Mouse (Mus musculus): ENCODE measurements at regions not wholly inside any gene's neighbourhood (a gene's known extent, or its start where the extent isn't known, plus 50 kb on each side); places are given as distances from the start of the nearest gene placed in this dataset.

- H3K4me2 ChIP-seq = no peak overlapping the region
- 94% methylated on average over 4 of the region's 4 CpGs for WGBS
These were observed 484.9 kb downstream of the Car8 start for GRCm38 (mm10) chr4:7753931-7754330.

GRCm38 (mm10) chr4:7751208-7751607 lies 487.6 kb downstream of the Car8 start:
- Histone ChIP-seq H3K9me3 (replicated peaks) (no peaks in the 10 kb centered on the region), H3K4me2 (no peak overlapping the region), H3K4me1 (no peaks in the 10 kb centered on the region), H3K4me3 (replicated peaks) (no peak overlapping the region), H3K36me3 (no peaks in the 10 kb centered on the region), H3K27me3 (replicated peaks) (no peaks in the 10 kb centered on the region), H3K27ac (replicated peaks) (no peak overlapping the region), H3K9ac (replicated peaks) (no peak overlapping the region)
- no peak for ATAC-seq (ENCODE audit: low FRiP score)
- WGBS = 86% methylated on average over 1 of the region's 1 CpGs

More at GRCm38 (mm10) chr4:7753931-7754330, 484.9 kb downstream of the Car8 start:
- no peaks in the 10 kb centered on the region for H3K27me3 ChIP-seq (replicated peaks)
- H3K36me3 ChIP-seq = no peaks in the 10 kb centered on the region
- H3K27ac ChIP-seq (replicated peaks) = no peak overlapping the region
- H3K9ac ChIP-seq (replicated peaks) = no peak overlapping the region
- no peaks in the 10 kb centered on the region for H3K4me1 ChIP-seq
- no peaks in the 10 kb centered on the region for H3K9me3 ChIP-seq (replicated peaks)
- no peak overlapping the region for H3K4me3 ChIP-seq (replicated peaks)
- no peak for ATAC-seq (ENCODE audit: low FRiP score)

DNA sequence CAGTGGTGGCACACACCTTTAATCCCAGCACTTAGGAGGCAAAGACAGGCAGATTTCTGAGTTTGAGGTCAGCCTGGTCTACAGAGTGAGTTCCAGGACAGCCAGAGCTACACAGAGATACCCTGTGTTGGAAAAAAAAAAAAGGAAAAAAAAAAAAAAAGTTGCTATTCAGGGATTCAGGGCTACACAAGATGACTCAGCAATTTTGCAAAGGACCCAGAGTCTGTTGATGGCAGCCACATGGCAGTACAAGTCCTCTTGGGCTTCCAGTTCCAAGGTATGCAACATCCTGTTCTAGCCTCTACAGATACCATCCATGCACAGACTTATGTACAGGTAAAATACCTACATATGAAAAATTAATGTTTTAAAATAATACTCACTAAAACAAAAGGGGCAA lies 515.9 kb downstream of the Car8 start:
- H3K4me1 ChIP-seq = no peaks in the 10 kb centered on the region
- no peak overlapping the region for H3K9ac ChIP-seq (replicated peaks)
- H3K4me2 ChIP-seq = no peak overlapping the region
- ATAC-seq (ENCODE audit: low FRiP score) = no peak
- no peak overlapping the region for H3K27ac ChIP-seq (replicated peaks)
- H3K27me3 ChIP-seq (replicated peaks) = no peaks in the 10 kb centered on the region
- no peaks in the 10 kb centered on the region for H3K36me3 ChIP-seq
- no peaks in the 10 kb centered on the region for H3K9me3 ChIP-seq (replicated peaks)
- no peak overlapping the region for H3K4me3 ChIP-seq (replicated peaks)

DNA sequence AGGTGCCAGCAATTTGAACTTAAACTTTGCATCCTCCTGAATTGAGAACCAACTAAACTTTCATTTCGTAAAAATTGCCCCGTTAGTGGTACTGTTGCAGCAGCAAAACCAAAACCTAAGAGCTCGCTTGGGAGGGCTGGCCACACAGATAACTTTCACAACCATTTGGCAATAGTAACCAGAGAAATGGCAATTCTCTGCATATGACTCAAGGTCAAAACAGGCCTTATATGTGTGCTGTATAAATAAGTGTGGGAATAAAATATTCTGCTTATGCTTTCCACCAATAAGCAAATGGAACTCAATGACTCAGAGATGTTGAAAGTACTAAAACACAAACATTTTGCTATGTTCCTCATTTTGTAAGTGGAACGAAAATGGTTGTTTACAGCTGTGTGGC lies 550.3 kb downstream of the Car8 start:
- Histone ChIP-seq H3K4me1 (no peaks in the 10 kb centered on the region), H3K27ac (replicated peaks) (no peak overlapping the region), H3K4me2 (no peak overlapping the region), H3K36me3 (no peaks in the 10 kb centered on the region), H3K27me3 (replicated peaks) (no peaks in the 10 kb centered on the region), H3K9me3 (replicated peaks) (no peaks in the 10 kb centered on the region), H3K9ac (replicated peaks) (no peak overlapping the region), H3K4me3 (replicated peaks) (no peak overlapping the region)
- 89% methylated on average over 4 of the region's 4 CpGs for WGBS
- ATAC-seq (ENCODE audit: low FRiP score) = no peak

GRCm38 (mm10) chr4:7687231-7687630 lies 551.6 kb downstream of the Car8 start:
- Histone ChIP-seq H3K27ac (replicated peaks) (no peak overlapping the region), H3K27me3 (replicated peaks) (no peaks in the 10 kb centered on the region), H3K36me3 (no peaks in the 10 kb centered on the region), H3K4me3 (replicated peaks) (no peak overlapping the region), H3K9me3 (replicated peaks) (no peaks in the 10 kb centered on the region), H3K4me1 (no peaks in the 10 kb centered on the region), H3K9ac (replicated peaks) (no peak overlapping the region), H3K4me2 (no peak overlapping the region)
- ATAC-seq (ENCODE audit: low FRiP score) = no peak
- WGBS = 79% methylated on average over 1 of the region's 1 CpGs

DNA sequence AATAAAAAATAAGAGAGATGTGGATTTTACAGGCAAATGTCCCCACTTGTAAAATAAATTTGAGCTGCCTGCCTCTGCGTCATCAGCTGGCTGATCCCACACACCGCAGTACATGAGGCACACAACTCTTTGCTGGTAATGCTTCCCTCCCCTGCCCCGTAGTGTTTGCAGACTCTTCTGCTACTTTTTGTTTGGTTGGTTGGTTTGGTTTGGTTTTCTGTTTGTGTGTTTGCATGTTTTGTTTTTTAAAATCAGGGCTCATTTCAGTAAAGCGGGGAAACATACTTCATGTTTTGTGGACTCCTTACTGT lies 568.1 kb downstream of the Car8 start:
- Histone ChIP-seq H3K27me3 (replicated peaks) (no peaks in the 10 kb centered on the region), H3K27ac (replicated peaks) (no peak overlapping the region), H3K4me2 (no peak overlapping the region), H3K36me3 (no peaks in the 10 kb centered on the region), H3K4me3 (replicated peaks) (no peak overlapping the region), H3K9me3 (replicated peaks) (peaks cover 5% of the 10 kb centered on the region; the same call in 1 of the 2 replicates), H3K4me1 (no peaks in the 10 kb centered on the region), H3K9ac (replicated peaks) (no peak overlapping the region)
- ATAC-seq (ENCODE audit: low FRiP score) = no peak
- WGBS = 75% methylated on average over 4 of the region's 4 CpGs

DNA sequence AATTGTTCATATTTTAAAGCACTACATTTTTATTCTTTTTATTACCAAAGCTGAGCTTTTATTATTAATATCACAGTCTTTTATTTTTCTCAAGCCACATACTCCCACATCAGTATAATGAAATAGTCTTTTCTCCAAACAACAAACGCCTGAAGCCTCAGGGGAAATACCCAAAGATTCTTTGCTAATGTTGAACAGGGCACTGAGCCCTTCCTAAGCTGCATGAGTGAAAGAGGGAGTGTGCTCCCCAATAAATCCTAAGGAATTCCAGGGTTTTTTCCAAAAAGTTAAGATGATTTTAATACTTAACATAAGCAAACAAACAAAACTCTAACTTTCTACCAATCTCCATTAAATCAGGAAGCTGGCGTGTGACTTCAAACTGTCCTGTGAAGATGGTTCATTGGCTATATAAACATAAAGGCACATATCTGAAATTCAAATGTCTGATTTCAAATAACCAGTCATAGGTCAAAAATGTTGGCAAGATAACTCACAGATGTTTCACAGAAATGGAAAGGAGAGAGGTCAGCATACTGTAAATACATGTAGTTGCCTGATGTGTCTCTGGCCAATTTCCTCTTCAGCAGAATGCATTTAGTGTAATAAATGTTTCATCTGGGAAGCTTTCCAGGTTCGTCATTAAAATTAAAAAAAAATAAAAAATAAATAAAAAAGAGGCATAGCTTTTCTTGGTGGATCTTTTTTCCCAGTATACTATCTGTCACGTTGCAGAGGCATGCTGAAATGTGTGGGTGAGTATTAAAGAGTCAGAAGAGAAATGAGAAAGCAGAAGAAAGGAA lies 568.6 kb downstream of the Car8 start:
- Histone ChIP-seq H3K36me3 (no peaks in the 10 kb centered on the region), H3K9ac (replicated peaks) (no peak overlapping the region), H3K27ac (replicated peaks) (no peak overlapping the region), H3K9me3 (replicated peaks) (no peaks in the 10 kb centered on the region), H3K4me3 (replicated peaks) (no peak overlapping the region), H3K27me3 (replicated peaks) (no peaks in the 10 kb centered on the region), H3K4me2 (no peak overlapping the region), H3K4me1 (no peaks in the 10 kb centered on the region)
- no peak for ATAC-seq (ENCODE audit: low FRiP score)
- WGBS = 57% methylated on average over 4 of the region's 4 CpGs

DNA sequence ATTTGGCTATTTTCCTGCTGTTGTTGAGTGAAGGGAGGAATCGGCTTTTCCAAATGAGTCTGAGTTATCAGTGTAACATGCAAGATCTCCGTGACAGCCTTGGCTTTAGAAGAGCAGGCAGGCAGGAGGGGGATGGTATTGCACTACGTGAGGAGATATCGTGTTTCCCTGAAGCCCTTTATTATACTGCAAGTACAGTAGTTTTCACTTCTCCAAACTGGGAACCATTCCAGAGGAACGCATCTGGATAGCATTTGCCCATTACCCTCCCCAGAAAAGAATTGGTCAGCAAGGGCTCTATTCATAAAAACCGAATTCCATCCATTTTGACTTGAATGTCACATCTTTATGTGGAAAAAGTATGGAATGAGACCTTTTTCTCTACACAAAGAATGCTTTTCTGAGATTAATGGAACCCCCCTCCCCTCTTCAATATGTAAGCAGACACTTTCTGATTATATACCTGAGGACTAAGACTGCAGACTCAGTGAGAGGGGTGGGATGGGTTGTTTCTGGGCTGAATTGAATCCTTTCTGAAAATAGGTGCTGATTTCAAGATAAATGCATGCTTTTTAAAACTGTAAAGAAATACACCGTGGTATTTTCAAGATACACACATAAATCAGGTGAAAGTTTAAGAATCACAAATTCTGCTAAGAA lies 571.8 kb downstream of the Car8 start:
- Histone ChIP-seq H3K4me1 (no peaks in the 10 kb centered on the region), H3K9me3 (replicated peaks) (no peaks in the 10 kb centered on the region), H3K9ac (replicated peaks) (no peak overlapping the region), H3K27me3 (replicated peaks) (no peaks in the 10 kb centered on the region), H3K36me3 (no peaks in the 10 kb centered on the region), H3K4me3 (replicated peaks) (no peak overlapping the region), H3K27ac (replicated peaks) (no peak overlapping the region), H3K4me2 (no peak overlapping the region)
- no peak for ATAC-seq (ENCODE audit: low FRiP score)
- 58% methylated on average over 7 of the region's 7 CpGs for WGBS

GRCm38 (mm10) chr4:7642878-7643590 lies 595.8 kb downstream of the Car8 start:
- H3K4me2 ChIP-seq = no peak overlapping the region
- no peak overlapping the region for H3K4me3 ChIP-seq (replicated peaks)
- no peak for ATAC-seq (ENCODE audit: low FRiP score)
- H3K4me1 ChIP-seq = no peaks in the 10 kb centered on the region
- no peaks in the 10 kb centered on the region for H3K27me3 ChIP-seq (replicated peaks)
- 75% methylated on average over 8 of the region's 8 CpGs for WGBS
- no peaks in the 10 kb centered on the region for H3K9me3 ChIP-seq (replicated peaks)
- H3K36me3 ChIP-seq = no peaks in the 10 kb centered on the region
- H3K27ac ChIP-seq (replicated peaks) = no peak overlapping the region
- no peak overlapping the region for H3K9ac ChIP-seq (replicated peaks)

DNA sequence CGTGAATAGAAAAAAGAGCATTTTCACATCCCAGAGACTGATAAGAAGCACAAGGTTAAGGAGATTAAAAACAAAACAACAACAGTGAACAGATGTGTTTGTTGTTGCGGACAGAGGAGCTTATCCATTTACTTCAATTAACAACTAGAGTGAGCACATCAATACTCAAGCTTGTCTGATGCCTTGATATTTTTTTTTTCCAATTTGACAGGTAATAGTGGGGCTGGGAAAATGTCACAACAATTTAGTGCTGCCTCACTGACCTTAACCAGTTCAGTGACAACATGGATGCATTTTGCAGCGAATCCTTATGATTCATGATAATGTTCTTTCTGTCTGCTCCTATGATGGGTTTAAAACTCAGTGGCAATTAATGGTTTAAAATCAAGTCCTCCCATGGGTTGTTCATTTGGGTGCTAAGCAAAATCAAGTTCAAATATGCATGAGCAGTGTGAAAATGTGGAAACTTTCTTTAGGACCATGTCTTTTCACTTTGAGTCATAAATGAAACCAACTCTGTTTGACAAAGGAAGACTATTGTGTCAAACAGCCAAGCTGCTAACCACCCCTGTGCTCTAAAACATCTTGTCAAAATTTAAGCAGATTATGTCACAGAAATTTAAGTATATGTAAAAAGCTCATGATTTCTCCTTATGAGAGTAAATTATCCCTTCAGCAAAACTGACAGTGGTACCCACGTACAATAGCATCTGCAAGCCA lies 641.0 kb downstream of the Car8 start:
- Histone ChIP-seq H3K4me1 (no peaks in the 10 kb centered on the region), H3K9me3 (replicated peaks) (no peaks in the 10 kb centered on the region), H3K36me3 (no peaks in the 10 kb centered on the region), H3K4me3 (replicated peaks) (no peak overlapping the region), H3K9ac (replicated peaks) (no peak overlapping the region), H3K27me3 (replicated peaks) (no peaks in the 10 kb centered on the region), H3K4me2 (no peak overlapping the region), H3K27ac (replicated peaks) (no peak overlapping the region)
- whole genome bisulfite sequencing = 73% methylated on average over 4 of the region's 4 CpGs
- ATAC-seq (ENCODE audit: low FRiP score) = no peak

- H3K9me3 ChIP-seq (replicated peaks) = no peaks in the 10 kb centered on the region
- H3K4me2 ChIP-seq = no peak overlapping the region
- H3K27ac ChIP-seq (replicated peaks) = no peak overlapping the region
- 73% methylated on average over 4 of the region's 4 CpGs for WGBS
- no peak overlapping the region for H3K4me3 ChIP-seq (replicated peaks)
- H3K36me3 ChIP-seq = no peaks in the 10 kb centered on the region
- ATAC-seq (ENCODE audit: low FRiP score) = no peak
- no peaks in the 10 kb centered on the region for H3K4me1 ChIP-seq
- no peak overlapping the region for H3K9ac ChIP-seq (replicated peaks)
- H3K27me3 ChIP-seq (replicated peaks) = no peaks in the 10 kb centered on the region
These were observed 642.7 kb downstream of the Car8 start for GRCm38 (mm10) chr4:7596116-7596515.
